Mouse (Mus musculus): ENCODE measurements around the gene Tpx2. TPM values are rescaled to one million over a fixed set of nuclear protein-coding genes. Genes with fewer than 3 reads are reported as not detected.

Gene Tpx2
- total RNA-seq, 2 experiments from 2014 or later, result 338 to 412 TPM

DNA sequence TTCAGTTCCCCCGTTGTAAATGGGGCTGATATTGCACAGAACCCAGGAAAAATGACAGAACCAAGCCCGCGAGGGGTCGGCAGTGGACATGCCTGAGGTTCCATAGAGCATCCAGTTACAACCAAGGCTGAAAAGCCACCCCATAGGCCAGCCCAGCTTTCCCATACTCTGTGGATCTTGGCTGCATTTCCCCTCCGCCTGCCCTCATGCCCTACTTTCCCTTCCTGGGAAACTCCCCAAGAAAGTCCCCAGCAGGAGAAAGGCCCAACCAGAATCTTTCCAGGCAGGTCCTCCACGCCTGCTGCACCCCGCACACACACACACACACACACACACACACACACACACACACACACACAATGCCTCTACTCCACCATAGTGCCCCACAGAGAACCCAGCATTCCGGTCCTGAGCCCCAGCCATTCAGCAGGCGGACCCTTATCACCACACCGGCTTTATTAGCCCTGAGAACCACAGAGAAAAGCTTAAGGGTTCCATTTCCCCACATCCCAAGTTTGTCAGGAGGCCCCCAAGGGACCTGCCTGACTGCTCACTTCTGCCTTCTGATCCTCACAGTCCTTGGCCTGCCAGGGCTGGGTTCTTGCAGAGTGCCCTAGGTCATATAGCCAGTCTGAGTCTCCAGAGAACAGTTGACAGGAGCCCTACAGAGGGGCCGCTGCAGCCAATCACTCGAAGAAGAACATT, 83.8 kb downstream of the Tpx2 start:
- no peak for ATAC-seq (replicated peaks; ENCODE audit: low FRiP score, poor library complexity, severe bottlenecking)

DNA sequence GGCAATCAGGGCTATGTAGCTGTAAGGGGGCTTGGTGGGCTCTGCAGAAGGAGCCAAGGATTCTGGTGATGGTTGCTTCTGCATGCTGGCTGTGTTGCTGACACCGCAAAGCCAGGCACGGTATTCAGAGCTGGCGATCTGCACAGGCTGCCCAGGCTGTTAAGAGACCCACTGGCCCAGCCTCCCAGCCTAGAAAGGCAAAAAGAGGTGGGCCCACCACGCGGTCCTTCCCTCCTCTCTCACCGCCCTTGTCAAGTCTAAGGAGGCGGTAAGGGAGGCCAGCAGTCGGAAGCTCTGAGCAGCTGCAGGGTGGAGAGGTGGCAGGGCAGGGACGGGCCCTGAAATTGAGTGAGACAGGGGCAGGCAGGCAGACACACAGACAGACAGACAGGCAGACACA, 85.3 kb downstream of the Tpx2 start, which contains the start of gene Foxs1:
TSS of gene Foxs1 (minus strand) at position 161 of the 400 bp plus-strand sequence.
- ATAC-seq (replicated peaks; ENCODE audit: low FRiP score, poor library complexity, severe bottlenecking), result no peak

DNA sequence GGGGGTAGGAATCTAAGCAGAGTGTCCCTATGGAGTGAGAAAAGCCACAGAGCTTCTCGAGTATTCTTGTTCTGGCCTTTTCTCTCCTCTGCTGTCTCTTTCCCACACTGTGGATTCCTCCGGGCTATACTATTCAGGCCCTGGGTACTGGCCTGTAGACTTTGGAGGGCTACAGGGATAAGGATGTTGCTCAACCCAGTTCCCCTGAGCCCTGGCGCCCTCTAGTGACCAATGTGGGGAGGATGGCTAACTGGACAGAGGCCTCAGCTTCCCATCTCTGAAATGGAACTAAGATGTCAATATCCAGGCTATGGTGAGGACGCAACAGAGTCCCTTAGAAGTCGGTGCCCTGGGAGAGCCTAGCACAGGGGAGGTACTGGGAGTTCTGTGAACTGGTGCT, 85.8 kb downstream of the Tpx2 start:
- ATAC-seq (replicated peaks; ENCODE audit: low FRiP score, poor library complexity, severe bottlenecking), result no peak

DNA sequence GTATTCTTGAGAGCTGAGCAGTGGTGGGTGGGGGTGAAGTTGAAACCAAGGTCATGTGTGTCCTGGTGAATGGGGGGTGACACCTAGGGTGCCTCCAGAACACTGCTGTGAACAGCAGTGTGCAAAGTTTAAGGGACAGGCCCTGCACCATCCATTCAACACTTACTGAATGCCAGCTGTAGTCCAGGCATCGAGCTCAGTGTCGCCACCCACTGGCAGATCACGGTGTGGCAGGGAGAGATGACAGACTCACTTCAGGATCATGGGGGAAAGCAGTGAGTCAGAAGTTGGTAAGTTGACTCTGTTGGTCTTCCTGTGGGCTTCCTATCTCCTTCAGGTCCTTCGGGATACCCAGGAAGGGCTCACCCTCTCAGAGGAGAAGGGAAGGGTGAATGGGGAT, 92.1 kb downstream of the Tpx2 start:
- no peak for ATAC-seq (replicated peaks; ENCODE audit: low FRiP score, poor library complexity, severe bottlenecking)

DNA sequence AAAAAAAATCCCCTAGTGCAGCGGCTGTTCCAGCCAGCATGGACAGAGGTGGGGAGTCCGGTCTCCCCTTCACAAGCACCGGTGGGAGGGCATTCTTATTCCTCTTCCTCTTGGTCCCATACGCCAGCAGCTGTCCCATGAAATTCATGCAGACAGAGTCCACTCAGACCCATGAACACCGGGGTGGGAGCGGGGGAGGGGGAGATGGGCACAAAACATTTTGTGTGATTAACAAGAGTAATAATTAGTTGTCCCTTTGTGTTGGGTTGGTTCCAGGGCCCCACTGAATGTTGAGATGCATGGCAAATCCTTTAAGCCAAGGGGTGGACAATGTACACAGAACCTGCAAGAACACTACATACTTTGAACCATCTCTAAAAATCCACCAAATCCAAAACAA, 93.3 kb downstream of the Tpx2 start:
- ATAC-seq (replicated peaks; ENCODE audit: low FRiP score, poor library complexity, severe bottlenecking), result no peak

DNA sequence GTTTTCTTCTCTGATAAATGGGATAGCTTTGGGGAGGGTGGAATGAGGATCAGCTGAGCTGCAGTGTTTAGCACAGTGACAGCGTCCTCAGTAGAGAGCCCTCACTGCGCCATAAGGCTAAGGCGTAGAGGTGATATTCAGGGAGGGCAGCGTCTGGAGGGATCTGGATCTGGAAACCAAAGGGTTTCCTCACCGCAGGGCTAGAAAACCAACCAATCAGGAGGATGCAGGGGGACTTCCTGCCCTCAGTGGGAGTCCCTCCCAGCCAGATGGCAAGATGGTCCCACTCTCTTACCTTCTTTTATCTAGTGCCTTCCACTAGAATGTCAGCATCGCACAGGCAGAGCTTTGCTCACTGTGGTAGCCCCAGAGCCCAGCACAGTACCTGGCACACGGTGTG, 94.0 kb downstream of the Tpx2 start:
- no peak for ATAC-seq (replicated peaks; ENCODE audit: low FRiP score, poor library complexity, severe bottlenecking)

DNA sequence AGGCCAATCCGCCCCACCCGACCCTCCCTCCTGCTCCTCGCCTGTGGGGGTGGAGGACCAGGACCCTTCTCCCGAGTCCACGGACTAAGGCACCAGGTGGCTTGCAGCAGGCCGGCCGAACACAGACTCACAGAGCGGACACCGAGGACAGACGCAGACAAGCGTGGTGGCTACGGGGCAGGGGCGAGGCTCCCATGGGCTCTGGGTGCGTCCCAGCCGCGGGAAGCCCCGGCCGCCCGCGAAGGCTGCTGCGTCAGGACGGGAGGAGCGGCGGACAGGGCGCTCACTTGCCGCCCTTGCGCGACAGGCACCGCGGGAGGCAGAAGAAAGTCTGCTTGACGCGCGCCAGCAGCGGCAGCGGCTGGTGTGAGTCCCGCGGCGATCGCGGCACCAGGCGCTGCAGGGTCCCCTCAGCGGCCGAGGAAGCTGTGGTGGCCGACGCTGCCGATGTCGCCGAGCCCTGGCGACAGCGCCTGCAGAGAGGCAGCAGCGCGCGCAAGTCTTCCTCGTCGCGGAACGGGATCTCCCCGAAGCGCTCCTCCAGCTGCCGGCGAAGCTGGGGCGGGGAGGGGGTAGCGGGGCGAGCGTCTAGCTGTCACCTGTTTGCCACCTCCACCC, 95.2 kb downstream of the Tpx2 start:
- no peak for ATAC-seq (replicated peaks; ENCODE audit: low FRiP score, poor library complexity, severe bottlenecking)

DNA sequence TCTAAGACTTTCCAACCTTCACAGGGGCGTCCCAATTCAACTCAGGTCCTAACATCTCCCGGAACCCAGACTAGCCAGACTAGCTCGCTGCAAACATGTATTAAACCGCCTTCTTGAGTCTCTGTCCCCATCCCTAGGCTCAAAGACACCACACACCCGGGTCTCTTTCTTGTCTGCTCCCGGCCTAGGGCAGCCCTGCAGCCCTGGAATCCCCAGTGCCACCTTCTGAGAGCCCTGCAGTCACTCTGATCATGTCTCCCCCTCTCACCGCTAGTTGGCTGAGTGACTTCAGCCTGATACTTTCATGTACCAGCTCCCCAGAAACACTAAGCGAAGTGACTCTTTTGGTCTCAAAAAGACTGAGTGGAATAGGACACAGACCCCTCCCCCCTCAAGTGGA, 95.8 kb downstream of the Tpx2 start:
- ATAC-seq (replicated peaks; ENCODE audit: low FRiP score, poor library complexity, severe bottlenecking), result no peak

DNA sequence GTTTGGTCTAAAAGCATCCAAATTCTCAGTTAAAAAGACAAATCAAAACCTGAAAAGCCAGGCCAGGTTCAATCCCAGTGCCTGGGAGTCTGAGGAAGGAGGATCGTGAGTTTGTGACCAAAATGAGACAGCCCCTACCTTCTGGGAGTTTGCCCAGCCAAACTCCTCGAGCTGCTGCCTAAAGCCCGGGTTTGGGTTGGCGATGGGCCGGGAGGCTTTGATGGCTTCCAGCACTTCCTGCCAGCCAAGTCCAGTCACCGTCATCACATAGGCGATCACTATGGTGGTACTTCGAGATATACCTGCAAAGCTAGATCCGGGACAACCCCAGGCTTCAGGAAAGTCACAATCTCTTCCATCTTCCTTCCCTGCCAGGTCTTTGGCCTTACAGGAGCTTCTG, 96.2 kb downstream of the Tpx2 start:
- no peak for ATAC-seq (replicated peaks; ENCODE audit: low FRiP score, poor library complexity, severe bottlenecking)

Other genes with a start within 250 kb of the Tpx2 start
- gene Defb45, start 248.6 kb upstream of the Tpx2 start, total RNA-seq (2015; ENCODE audit: low replicate concordance), result not detected in 2 replicates
- not detected in 2 replicates for gene Defb45, start 248.6 kb upstream of the Tpx2 start, total RNA-seq (2017; ENCODE audit: low replicate concordance)
- gene Defb36, start 243.6 kb upstream of the Tpx2 start, total RNA-seq (2015; ENCODE audit: low replicate concordance), result not detected in 2 replicates
- not detected in 2 replicates for gene Defb36, start 243.6 kb upstream of the Tpx2 start, total RNA-seq (2017; ENCODE audit: low replicate concordance)
- gene Defb25, start 224.9 kb upstream of the Tpx2 start, total RNA-seq (2015; ENCODE audit: low replicate concordance), result not detected in 2 replicates
- not detected in 2 replicates for gene Defb25, start 224.9 kb upstream of the Tpx2 start, total RNA-seq (2017; ENCODE audit: low replicate concordance)
- gene Rem1, start 221.0 kb upstream of the Tpx2 start, total RNA-seq (2015; ENCODE audit: low replicate concordance), result 2.9 TPM in 1 of 2 replicates, not detected in the other
- not detected in 2 replicates for gene Rem1, start 221.0 kb upstream of the Tpx2 start, total RNA-seq (2017; ENCODE audit: low replicate concordance)
- gene H13, start 178.5 kb upstream of the Tpx2 start, total RNA-seq (2015; ENCODE audit: low replicate concordance), result 17.7 and 24.7 TPM in 2 replicates
- 11.6 and 13.2 TPM in 2 replicates for gene H13, start 178.5 kb upstream of the Tpx2 start, total RNA-seq (2017; ENCODE audit: low replicate concordance)
- gene Mcts2, start 160.9 kb upstream of the Tpx2 start, total RNA-seq (2015; ENCODE audit: low replicate concordance), result not detected in 2 replicates
- gene Mcts2, start 160.9 kb upstream of the Tpx2 start, total RNA-seq (2017; ENCODE audit: low replicate concordance), result 1.7 TPM in 1 of 2 replicates, not detected in the other
- gene Id1, start 111.7 kb upstream of the Tpx2 start, total RNA-seq (2015; ENCODE audit: low replicate concordance), result 1.3 and 17.3 TPM in 2 replicates
- gene Id1, start 111.7 kb upstream of the Tpx2 start, total RNA-seq (2017; ENCODE audit: low replicate concordance), result 1.6 and 2.6 TPM in 2 replicates
- 1.8 TPM in 1 of 2 replicates, not detected in the other for gene Cox4i2, start 93.8 kb upstream of the Tpx2 start, total RNA-seq (2015; ENCODE audit: low replicate concordance)
- not detected in 2 replicates for gene Cox4i2, start 93.8 kb upstream of the Tpx2 start, total RNA-seq (2017; ENCODE audit: low replicate concordance)
- 80.9 and 99.1 TPM in 2 replicates for gene Bcl2l1, start 16.2 kb upstream of the Tpx2 start, total RNA-seq (2015; ENCODE audit: low replicate concordance)
- 76.9 and 94.9 TPM in 2 replicates for gene Bcl2l1, start 16.2 kb upstream of the Tpx2 start, total RNA-seq (2017; ENCODE audit: low replicate concordance)
- not detected in 2 replicates for gene Mylk2, start 63.4 kb downstream of the Tpx2 start, total RNA-seq (2015; ENCODE audit: low replicate concordance)
- gene Mylk2, start 63.4 kb downstream of the Tpx2 start, total RNA-seq (2017; ENCODE audit: low replicate concordance), result not detected in 2 replicates
- gene Foxs1, start 85.2 kb downstream of the Tpx2 start, total RNA-seq (2015; ENCODE audit: low replicate concordance), result not detected in 2 replicates
- not detected in 2 replicates for gene Foxs1, start 85.2 kb downstream of the Tpx2 start, total RNA-seq (2017; ENCODE audit: low replicate concordance)
- not detected in 2 replicates for gene Dusp15, start 103.7 kb downstream of the Tpx2 start, total RNA-seq (2015; ENCODE audit: low replicate concordance)
- gene Dusp15, start 103.7 kb downstream of the Tpx2 start, total RNA-seq (2017; ENCODE audit: low replicate concordance), result not detected in 2 replicates
- not detected in 2 replicates for gene Ttll9, start 114.5 kb downstream of the Tpx2 start, total RNA-seq (2015; ENCODE audit: low replicate concordance)
- gene Ttll9, start 114.5 kb downstream of the Tpx2 start, total RNA-seq (2017; ENCODE audit: low replicate concordance), result not detected in 2 replicates
- 8.8 and 13.3 TPM in 2 replicates for gene Pdrg1, start 167.5 kb downstream of the Tpx2 start, total RNA-seq (2015; ENCODE audit: low replicate concordance)
- gene Pdrg1, start 167.5 kb downstream of the Tpx2 start, total RNA-seq (2017; ENCODE audit: low replicate concordance), result 4.2 and 31.2 TPM in 2 replicates
- gene Xkr7, start 183.9 kb downstream of the Tpx2 start, total RNA-seq (2015; ENCODE audit: low replicate concordance), result not detected in 2 replicates
- not detected in 2 replicates for gene Xkr7, start 183.9 kb downstream of the Tpx2 start, total RNA-seq (2017; ENCODE audit: low replicate concordance)
- gene Ccm2l, start 218.0 kb downstream of the Tpx2 start, total RNA-seq (2015; ENCODE audit: low replicate concordance), result 0.72 TPM in 1 of 2 replicates, not detected in the other
- gene Ccm2l, start 218.0 kb downstream of the Tpx2 start, total RNA-seq (2017; ENCODE audit: low replicate concordance), result not detected in 2 replicates

All from erythroid progenitor cell, adult 5-6 weeks (primary cell).